Mouse (Mus musculus) thymus, postnatal 36 days (tissue): ENCODE results near the gene Rpl35.
A peak's percentile ranks its signal among the peaks of the same experiment; 100 is the strongest.
"Not testable (repeated sequence)": the region's sequence is repeated elsewhere in the genome, so short reads cannot be mapped to it uniquely, and the experiment has no call there.

Source experiments
- DNase-seq, 2 experiments: peaks; one replicate each; pipeline ENCODE4 v3.0.0; 2022; ENCODE audit warnings: mixed read lengths in 2 of 2

Gene Rpl35

GRCm38 (mm10) chr2:39005574-39006079 lies at the start of gene Rpl35:
Gene Rpl35 (minus strand): TSS chr2:39005624.
- peak; percentile 57 to 68 for DNase-seq

- DNase-seq = no peak
These were observed 43.1 kb upstream of the Rpl35 start for GRCm38 (mm10) chr2:39048515-39048914.

GRCm38 (mm10) chr2:39040215-39040614 lies 34.8 kb upstream of the Rpl35 start:
- no peak for DNase-seq

- DNase-seq = no peak
These were observed 26.2 kb upstream of the Rpl35 start for GRCm38 (mm10) chr2:39031611-39032010.

GRCm38 (mm10) chr2:39020004-39020403 lies 14.6 kb upstream of the Rpl35 start:
- DNase-seq = no peak

- DNase-seq = no peak
These were observed 11.2 kb upstream of the Rpl35 start for GRCm38 (mm10) chr2:39016581-39016980.

GRCm38 (mm10) chr2:39012768-39013279 lies 7.4 kb upstream of the Rpl35 start:
- no peak for DNase-seq

GRCm38 (mm10) chr2:39011971-39012370 lies 6.5 kb upstream of the Rpl35 start:
- DNase-seq = no peak

- no peak for DNase-seq
These were observed 5.8 kb upstream of the Rpl35 start for GRCm38 (mm10) chr2:39011264-39011663.

GRCm38 (mm10) chr2:39010144-39010543 lies 4.7 kb upstream of the Rpl35 start:
- not testable (repeated sequence) for DNase-seq

- DNase-seq = peak; percentile 71 to 82
These were observed 3.5 kb upstream of the Rpl35 start for GRCm38 (mm10) chr2:39008954-39009365.

- DNase-seq = no peak
These were observed 3.0 kb upstream of the Rpl35 start for GRCm38 (mm10) chr2:39008350-39008851.

GRCm38 (mm10) chr2:39007865-39008264 lies 2.4 kb upstream of the Rpl35 start:
- DNase-seq = peak; percentile 94

GRCm38 (mm10) chr2:39006149-39006730 lies 816 bp upstream of the Rpl35 start:
- no peak for DNase-seq

GRCm38 (mm10) chr2:39004880-39005435 lies 466 bp downstream of the Rpl35 start, which contains the start of gene Arpc5l:
Gene Arpc5l (plus strand): TSS chr2:39005348.
- peak; percentile 89 to 92 for DNase-seq

GRCm38 (mm10) chr2:39004372-39004771 lies 1.1 kb downstream of the Rpl35 start:
- peak; percentile 21 to 27 for DNase-seq

GRCm38 (mm10) chr2:39003512-39003911 lies 1.9 kb downstream of the Rpl35 start:
- DNase-seq = no peak

GRCm38 (mm10) chr2:39003106-39003505 lies 2.3 kb downstream of the Rpl35 start:
- DNase-seq = no peak

GRCm38 (mm10) chr2:39001866-39002265 lies 3.6 kb downstream of the Rpl35 start:
- DNase-seq = no peak

GRCm38 (mm10) chr2:39000587-39000919 lies 4.9 kb downstream of the Rpl35 start:
- no peak for DNase-seq

GRCm38 (mm10) chr2:38999910-39000586 lies 5.4 kb downstream of the Rpl35 start:
- no peak for DNase-seq

- no peak for DNase-seq
These were observed 6.0 kb downstream of the Rpl35 start for GRCm38 (mm10) chr2:38999381-38999780.
